Mouse (Mus musculus) natural killer cell, adult 2 months (primary cell): Measurements from ENCODE around the gene Dpp7.

Experiments used
- DNase-seq, 2 experiments: peaks; one replicate each; pipeline ENCODE4 v3.0.0; 2022; ENCODE audit warnings: low spot score in 2 of 2

The Dpp7 gene

DNA sequence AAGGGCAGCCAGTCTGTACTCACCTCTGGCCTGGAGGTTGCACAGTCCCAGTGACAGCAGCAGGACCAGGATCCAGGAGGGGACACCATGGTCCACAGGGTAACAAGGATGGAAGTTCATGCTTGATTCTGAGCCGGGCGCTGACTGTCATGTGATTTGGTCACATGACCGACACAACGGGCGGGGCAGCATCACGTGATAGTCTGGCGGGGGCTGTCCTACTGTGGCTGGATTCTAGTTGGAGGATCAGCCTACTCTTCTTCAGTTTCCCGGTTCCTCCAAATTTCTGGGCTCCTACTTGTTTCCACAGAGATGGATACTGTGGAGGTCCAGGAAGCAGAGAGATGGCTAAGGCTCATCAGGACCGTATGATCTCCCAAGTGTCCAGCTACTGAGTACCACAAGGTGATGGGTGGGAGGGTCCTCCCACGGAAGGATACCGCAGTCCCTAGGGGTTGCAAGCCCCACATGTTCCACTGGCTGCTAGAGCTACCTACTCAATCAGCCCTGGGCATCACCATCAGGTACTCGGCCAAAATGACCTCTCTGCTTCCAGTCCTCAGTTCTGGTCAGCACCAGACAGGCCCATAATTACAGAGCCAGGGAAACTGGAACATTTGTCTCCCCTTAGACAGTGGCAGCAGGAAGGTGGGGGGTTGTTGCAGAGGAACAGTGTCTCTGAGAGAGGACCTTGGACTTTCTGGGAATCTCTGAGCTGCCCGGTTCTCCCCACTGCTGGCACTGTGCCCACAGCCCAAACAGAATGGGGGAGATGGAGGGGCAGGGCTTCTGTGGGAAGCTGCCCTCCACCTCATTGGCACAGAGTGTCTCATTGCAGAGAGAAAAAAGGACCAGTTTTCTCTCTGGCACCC is at the start of gene Dpp7:
Gene Dpp7, minus strand, starts transcription at position 152 of the 872 bp plus-strand sequence.
- DNase-seq, result peak; percentile 62 to 80

GRCm38 (mm10) chr2:25403994-25404393 is 47.8 kb upstream of the Dpp7 start:
- no peak for DNase-seq

GRCm38 (mm10) chr2:25402972-25403601 is 46.9 kb upstream of the Dpp7 start:
- no peak for DNase-seq

DNA sequence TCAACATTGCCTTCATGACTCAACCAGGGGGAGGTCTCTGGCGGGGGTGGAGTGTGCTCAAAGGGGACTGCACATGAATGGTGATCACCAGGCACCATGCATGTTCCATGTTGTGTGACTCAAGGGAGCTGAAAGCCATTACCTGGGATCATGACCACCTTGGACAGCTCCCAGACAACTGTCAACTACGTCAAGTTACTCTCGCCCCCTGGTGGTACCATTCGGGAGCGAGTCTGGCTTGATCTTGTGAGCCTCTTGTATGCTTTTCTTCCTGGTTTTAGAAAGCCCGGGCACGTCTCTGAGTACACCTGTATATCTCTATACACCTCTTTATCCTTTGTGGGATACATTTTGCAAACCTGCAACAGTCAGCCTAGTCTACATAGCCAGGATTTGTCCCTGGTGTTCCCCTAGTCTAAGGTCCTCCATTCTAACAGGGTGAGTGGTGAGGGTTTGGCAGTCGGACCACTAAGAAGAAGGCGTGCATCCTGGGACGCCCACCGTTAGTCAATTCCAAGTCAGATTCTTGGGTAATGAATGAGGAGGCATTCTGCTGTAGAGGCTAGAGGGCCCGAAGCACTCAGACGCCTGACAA is 46.3 kb upstream of the Dpp7 start:
- peak; percentile 67 to 81 for DNase-seq

DNA sequence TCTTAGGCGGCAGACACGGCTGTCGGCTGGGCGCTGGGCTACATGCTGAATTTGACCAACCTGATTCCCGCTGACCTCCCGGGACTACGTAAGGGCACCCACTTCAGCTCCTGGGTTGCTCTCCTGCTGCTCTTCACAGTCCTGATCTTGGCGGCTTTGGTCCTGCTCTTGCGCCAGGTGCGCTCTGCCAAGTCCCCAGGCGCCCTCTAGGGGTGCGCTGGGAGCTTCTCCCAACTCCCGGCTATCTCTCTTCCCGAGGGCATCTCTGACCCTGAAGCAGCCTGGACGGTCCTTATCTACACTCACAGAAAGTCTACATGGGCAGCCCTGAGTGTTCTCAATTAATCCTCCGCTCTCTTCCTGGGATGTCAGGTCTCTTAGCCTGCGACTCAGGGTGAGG is 44.6 kb upstream of the Dpp7 start:
- DNase-seq, result no peak

DNA sequence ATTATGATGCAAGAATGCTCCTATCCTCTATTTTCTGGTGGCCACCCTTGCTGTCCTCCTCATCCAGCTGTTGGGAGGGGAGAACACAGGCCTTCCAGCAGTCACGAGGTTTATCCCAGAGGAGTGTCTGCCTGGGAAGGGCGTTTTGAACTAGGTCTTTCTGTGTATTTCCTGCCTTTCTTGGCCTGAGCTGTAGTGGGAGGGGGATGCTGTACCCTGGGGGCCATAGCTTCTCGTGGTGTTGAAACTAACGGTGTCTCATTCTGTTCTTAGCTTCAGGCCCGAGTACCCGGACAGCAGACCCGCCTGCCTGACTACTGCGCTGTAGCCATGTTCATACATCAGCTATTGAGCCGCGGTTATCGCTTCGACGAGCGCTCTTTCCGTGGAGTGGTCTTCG is 44.1 kb upstream of the Dpp7 start:
- DNase-seq, result no peak

DNA sequence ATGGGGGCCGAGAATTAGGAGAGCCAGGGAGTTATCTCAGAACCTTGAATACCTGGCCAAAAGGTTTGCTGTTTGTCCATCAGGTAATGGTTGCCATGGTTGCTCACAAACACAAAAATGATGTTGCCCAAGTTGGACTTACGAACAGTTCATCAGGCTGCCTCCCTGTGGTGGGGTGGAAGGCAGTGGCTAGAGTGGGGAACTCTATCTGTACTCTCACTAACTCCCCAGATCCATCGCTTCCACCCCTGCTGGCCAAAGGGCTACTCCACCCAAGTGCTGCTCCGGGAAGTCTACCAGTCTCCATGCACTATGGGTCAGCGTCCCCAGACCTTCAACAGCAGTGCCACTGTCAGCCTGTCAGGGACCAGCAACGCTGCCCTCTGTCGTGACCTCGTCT is 42.9 kb upstream of the Dpp7 start, which contains the start of gene Npdc1:
Gene Npdc1, plus strand, starts transcription at position 301 of the 400 bp plus-strand sequence.
- no peak for DNase-seq

- no peak for DNase-seq
These were observed 41.9 kb upstream of the Dpp7 start for GRCm38 (mm10) chr2:25398065-25398464.

DNA sequence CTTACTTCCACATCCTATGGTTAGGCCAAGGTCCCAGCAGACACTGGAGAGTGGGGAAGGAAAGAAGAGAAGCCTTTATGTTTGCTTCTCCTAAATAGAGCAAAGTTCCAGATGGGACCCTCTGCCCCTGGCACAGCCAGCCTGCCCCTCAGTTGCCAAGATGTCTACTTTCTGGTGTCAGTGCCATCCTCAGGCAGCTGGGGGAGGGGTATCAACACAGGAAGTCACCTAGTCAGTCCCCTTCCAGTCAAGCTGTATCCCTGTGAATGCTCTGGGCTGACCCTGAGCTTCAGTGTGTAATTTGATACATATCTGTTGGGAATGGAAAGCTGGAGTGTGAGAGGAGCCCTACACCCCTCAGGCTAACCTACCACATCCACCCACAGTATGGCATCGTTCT is 40.9 kb upstream of the Dpp7 start:
- no peak for DNase-seq

DNA sequence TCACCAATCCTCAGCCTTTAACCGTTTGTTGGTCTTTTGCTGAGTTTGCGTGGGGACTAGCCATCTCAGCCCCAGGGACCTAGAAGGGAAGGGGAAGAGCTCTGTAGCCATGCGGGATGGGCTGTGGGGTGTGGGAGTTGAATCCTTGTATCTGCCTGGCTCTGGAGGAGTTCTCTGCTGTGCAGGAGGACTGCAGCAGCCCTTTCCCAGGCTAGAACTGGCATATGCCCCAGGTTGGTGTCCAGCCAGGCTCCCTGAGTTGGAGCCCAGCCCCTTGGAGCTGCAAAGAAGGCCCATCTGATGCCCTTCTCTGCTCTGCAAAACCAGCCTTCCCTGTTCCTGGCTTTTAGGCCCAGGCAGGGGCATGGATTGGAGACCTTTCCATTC is 40.4 kb upstream of the Dpp7 start:
- DNase-seq, result no peak

- DNase-seq, result no peak
These were observed 39.8 kb upstream of the Dpp7 start, which contains the start of gene Entpd2 for GRCm38 (mm10) chr2:25395721-25396596. Gene Entpd2 (plus strand): TSS chr2:25395874.

DNA sequence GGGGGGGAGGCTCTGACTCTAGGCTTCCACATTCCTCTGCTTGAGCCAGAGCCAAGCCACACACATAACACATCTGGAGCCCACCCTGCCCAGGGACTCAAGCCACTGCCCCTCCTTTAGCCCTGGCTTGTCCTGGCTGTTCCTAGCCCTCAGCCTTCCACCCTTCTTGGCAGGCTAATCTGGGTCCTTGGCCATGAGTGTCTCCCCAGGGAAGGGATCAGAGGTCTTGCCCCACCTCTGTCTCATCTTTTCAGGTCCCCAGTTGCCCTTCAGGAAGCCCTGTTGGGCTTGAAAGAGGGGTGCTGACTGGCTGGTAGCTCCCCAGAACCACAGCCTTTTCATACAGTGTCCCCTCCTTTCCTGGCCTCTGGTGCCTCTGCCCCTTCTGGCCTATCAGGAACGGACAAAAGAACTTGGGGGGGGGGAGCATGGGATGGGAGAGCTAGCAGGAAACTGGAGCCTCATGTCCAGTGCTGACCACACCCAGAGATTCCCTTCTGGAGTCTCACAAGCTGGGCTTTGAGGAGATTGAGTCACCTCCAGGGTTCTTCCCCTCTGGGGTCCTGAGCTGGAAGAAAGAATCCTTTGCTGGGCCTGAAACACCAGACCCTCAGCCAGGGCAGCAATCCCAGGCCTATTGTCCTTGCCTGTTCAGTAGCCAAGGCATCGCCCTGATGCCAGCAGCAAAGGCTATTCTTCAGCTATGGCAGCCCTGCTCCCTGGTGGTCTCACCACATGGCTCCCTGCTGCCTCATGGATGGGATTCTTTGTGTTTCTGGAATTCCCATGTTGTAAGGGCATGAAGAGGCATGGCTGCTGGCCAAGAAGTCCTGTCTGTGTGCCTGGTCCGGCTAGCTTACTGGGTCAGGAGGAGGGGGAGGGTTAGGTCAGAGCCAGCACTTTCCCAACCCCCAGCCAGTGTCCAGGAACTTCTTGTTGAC is 38.4 kb upstream of the Dpp7 start:
- DNase-seq, result no peak

DNA sequence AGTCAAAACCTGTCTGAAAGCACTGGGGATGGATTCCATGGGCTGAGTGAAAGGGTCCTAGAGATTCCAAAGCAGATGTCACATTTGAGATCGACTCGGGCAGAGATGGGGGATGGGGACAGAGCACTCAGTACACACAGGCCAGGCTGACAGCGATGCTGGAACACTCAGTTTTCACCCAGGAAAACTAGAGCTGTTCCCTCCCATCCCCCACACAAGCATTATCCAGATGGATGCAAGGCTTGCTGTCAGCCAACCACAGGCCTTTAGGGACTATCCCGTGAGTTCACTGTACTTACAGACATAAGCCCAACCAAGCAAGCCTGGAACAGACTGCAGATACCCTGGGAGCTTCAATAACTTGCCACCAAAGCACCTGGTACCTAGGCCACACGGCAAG is 35.1 kb upstream of the Dpp7 start:
- no peak for DNase-seq

DNA sequence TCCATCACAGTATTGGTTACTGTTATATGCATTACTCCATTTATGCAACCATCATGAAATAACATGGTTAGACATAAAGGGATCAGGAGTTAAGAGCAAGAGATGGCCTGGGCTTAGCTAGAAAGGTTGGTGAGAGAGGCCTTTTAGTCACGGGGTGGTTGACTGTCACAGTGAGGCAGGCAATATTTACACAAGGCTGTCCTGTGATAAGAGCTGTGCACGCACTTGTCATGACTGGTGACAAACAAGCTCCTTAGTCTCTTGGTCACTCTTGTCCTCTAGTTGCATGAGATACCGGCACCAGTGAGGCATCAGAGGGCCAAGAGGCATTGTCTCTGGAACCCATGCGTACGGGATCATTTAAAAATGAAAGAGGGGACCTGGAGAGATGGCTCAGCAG is 28.3 kb upstream of the Dpp7 start:
- no peak for DNase-seq

- peak; percentile 30 to 37 for DNase-seq
These were observed 20.4 kb upstream of the Dpp7 start for GRCm38 (mm10) chr2:25376589-25376988.

DNA sequence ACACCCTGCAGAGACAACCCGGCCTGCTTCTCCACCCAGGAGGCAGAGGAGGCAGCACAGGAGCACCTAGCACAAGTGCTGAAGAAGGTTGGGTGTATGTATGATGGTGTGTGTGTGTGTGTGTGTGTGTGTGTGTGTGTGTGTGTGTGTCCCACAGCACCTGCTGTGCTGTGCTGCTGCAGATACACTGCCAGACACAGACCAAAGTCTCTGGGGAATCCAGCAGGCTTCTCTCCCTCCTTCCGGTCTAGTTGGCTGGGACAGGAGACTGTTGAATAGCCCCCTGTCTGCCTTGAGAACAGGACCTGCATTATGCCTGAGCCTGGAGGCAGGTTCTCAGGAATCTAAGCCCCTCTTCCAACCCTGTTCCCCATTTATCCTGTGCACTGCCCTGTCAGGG is 17.3 kb upstream of the Dpp7 start:
- DNase-seq, result no peak

DNA sequence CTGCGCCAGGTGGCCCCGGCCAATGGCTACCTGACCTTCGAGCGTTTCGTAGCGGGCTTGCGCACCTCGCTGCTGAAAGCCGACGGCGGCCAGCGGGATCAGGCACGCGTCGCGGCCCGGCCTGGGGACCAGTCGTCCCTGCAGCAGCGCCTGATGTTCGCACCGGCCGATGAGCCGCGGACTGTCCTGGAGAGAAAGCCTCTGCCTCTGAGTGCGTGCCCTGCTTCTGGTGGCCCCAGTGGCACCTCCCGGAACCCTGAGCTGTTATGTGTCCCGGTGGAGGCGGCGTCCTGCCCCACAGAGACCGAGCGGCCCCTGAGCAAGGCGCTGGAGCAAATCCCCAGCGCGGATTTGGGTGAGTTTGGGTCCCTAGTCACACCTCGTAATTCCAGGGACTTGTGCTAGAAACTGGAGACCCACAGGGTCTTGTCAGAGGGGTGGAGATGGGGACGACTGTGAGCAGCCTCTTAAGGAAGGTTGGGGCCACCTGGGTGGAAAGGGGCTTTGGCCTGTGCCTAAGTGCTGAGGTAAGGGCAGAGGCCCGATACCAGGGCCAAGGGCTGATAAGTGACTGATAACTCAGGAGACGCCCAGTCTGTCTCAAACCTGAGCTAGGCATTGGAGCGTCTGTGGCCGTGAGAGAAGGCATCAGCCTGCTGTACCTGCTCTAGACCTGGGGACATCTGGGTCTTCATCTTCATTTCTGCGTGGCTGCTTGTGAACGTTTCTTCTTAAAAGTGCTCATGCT is 16.7 kb upstream of the Dpp7 start:
- no peak for DNase-seq

- DNase-seq, result peak; percentile 78 to 85
These were observed 15.8 kb upstream of the Dpp7 start, which contains the start of gene Sapcd2 for GRCm38 (mm10) chr2:25371764-25372643. Gene Sapcd2 (plus strand): TSS chr2:25372321.

- no peak for DNase-seq
These were observed 13.8 kb upstream of the Dpp7 start for GRCm38 (mm10) chr2:25369996-25370395.
